Mouse (Mus musculus): ENCODE results near the gene Lipc.

Lipc gene

DNA sequence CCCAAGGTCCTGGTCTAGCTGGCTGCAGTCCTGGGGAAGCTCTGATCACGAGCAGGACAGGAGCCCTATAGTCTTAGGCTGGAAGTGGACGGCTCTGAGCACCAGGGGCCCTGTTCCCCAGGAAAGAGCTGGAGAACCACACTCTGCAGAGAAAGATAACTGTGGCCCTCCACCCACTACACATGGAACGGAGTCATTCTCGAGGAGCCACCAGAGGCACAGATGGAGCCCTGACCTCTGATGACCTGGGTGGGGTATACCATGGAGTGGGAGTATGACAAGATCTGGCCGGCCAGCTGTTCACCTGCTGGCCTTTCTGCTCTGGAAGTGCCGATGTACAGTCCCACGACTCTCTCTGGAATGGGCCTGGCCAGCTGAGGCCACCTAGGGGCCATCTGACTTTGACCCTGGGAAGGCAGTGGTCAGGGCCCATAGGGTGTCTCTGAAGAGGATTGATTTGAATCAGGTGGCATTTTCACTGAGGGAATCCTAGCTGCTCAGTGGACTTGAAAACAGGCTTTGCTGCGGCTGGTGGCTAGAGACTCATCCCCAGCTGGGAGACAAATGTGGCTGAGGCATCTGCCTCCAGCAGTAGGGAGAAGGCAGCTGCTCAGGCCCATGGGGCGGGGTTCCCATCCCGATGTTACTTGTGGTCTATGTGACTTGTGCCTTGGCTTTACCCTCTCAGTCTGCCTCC is 37.2 kb downstream of the Lipc start:
- no peak for DNase-seq (ENCODE audit: low spot score)

DNA sequence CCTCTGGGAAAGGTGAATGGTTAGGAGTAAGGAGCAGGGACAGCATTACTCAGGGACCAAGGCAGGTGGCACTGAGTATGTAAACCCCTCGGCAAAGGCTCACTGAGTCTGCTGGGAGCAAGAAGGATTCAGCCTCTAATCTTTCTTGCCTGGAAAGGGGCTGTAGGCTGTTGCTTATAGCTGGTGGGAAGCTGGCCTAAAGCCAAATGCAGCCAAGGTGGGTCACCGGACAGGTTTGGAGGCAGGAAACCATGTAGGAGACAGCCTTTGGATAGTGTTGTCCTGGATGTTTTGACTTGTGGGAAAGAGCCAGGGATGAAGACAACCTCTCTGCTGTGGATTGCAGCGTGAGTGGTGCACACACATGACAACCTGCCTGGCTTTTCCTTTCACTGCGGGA is 40.9 kb downstream of the Lipc start:
- no peak for DNase-seq (ENCODE audit: low spot score)

DNA sequence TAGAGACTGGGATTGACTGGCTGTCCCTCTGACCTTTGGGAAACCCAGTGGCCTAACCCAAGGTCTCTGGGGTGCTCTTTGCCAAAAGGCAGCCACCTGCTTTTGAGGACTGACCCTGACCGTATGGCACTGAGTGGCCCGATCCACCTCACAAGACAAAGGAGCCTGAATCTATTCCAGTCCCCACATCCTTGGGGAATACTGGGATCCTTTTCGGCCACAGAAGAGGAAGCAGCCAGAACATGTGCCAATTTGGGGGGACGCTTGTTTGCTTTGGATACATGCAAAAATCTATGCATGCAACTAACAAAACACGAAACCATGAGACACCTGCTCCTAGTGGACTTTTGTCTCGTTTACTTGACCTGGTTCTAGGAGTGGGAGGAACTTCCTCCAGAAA is 41.7 kb downstream of the Lipc start:
- DNase-seq (ENCODE audit: low spot score), result no peak

DNA sequence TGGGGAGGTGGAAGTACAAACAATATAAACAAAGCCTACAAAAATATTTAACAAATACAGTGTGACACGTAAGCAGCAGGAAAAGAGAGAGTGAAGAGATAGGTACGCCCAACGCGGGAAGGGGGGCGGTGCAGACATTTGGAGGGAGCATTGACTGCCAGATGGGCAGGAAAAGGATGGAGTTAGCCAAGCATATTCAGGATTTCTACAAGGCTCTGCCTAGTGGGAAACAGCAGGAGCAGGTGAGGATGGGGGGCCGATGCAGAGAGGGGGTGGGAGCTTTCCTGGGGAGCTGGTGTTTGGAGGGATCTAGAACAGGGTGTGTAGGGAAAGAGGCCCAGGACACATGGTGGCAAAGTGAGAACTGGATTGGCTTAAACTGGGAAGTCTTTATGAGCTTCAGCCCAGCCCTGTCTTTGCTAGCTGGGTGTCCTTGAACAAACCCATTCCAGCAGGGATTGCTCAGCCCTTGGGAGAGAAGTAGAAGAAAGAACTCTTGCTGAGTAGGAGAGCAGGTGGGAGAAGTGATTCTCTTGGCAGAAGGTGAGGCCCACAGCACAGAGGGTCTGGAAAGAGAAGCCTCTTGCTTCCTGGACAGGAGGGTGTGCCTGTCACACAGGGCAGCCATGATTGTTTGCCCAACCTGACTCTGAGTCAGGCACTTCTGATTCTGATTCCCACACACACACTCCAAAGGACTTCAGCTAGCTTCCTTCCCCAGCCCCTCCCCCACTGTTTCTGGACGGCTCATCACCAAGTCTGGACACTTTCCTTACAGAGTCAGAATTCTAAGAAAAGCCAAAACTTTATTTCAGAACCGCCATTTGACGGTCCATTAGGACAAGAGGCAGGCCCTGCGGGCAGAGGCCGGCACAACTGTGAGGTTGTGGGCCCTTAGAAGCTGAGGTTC is 49.0 kb downstream of the Lipc start:
- DNase-seq (ENCODE audit: low spot score), result no peak

DNA sequence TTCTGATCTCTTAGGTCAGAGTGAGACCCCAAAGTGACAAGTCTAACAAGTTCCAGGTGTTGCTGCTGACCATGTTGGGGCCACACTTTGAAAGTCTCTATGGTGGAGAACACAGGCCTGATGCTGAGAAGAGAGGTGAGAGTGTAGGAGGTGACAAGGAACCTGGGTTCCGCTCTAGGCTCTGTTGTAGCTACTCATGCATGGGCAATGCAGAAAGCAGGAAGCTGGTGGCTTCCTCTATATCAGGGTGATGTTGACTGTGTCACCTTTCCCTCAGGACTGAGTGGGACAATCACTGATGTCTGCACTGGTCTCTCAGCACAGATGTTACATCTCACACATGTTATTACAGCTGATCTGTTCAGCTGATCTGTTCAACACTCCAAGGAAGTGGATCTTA is 57.8 kb downstream of the Lipc start:
- no peak for DNase-seq (ENCODE audit: low spot score)

DNA sequence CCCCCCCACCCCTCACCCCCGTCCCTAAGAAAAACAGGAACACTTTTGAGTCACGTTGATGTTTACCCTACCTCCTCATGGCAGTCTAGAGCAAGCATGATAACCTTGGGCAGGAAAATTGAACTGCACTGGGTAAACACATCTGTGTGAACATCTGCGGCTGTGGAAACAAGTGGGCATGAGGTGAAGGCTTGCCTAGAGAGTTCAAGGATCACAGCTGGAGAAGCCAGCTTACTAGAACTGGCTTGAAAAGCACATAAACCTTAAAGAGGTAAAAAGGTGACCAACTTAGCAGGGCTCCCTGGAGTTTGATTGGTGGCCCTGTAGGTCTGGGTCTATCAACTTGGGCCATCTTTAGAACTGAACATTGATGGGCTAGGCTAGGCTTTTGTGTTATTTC is 58.5 kb downstream of the Lipc start:
- DNase-seq (ENCODE audit: low spot score), result no peak

DNA sequence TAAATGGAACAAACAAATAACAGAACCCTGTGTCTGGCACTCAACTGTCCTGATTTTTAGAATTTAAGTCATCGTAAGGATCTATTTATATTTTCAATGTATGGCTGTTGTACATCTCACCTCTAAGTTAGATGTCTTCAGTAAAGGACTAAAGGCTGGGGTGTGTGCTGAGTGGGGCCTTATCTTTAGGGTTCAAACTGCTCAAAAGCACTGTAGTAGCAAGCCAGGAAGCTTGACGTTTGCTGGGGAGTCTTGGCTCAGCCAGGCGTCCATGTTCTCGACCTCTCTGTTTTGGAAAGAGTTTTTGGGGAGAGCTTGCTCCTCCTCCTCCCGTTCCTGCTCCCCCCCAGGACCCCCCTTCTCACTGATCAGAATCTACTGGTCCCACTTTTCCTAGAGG is 59.4 kb downstream of the Lipc start:
- no peak for DNase-seq (ENCODE audit: low spot score)

DNA sequence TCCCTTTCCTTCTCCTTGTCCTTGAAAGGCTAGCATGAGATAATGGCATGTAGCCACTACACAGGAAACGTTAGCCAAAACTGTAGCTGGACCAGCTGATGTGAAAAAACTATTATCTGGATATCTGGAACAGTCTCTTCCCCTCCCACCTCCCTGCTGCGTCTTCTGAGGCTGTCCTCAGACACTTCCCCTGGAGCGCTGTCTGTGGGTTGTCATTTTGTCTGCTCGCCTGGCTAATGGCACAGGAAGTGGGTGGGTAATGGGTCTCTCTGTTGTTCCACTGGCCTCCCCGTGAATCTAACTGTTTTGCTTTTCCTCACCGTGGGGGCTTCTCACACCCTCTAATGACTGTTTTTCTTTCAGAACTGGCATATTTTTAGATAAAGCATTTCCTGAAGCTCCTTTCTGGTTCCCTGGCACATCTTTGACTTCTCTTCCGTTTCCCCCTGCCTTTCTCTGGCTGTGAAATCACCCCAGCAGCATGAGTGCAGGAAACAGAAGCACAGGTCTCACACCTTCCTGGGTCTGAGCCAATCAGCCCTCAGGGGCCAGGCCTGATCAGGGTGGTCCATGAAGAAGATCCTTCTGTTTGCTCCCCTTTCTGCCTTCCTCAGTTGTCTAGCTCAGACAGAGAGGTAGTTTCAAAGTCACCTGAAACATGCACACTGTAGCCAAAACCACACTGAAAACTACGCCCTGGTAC is 60.4 kb downstream of the Lipc start:
- DNase-seq (ENCODE audit: low spot score), result no peak

DNA sequence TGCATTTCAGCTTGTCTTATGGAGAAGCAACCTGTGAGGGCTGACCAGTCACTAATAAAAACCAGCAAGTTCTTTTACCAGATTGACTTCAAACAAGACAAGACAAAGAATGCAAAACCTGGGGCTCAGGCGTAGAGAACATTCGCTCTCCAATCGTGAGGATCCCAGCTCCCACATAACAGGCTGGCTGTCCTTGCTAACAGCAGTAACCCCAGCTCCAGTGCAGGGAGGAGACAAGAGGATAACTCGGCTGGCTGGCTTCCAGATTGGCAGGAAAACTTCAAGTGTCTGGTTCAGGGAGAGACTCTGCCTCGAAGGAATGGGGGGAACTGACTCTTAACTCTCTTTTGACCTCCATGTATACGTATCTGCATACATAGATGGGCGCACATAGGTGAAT is 61.3 kb downstream of the Lipc start:
- DNase-seq (ENCODE audit: low spot score), result no peak

DNA sequence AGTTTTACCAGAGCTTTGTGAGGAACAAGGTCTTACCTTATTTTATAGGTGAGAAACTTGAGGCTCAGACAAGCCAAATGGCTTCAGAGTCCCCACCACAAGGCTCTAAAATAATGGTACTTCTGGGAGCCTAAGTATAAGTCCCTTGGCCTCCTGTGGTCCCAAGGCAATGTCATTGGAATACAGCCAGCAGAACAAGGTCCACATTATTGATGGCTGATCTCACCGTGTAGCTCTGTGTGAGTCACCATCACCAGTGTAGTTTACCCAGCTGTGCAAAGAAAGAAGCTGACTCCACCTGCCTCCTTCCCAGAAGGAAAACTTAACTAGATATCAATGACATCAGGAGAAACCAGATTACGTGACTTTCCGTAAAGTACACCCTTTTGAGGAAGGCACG is 63.1 kb downstream of the Lipc start:
- no peak for DNase-seq (ENCODE audit: low spot score)

DNA sequence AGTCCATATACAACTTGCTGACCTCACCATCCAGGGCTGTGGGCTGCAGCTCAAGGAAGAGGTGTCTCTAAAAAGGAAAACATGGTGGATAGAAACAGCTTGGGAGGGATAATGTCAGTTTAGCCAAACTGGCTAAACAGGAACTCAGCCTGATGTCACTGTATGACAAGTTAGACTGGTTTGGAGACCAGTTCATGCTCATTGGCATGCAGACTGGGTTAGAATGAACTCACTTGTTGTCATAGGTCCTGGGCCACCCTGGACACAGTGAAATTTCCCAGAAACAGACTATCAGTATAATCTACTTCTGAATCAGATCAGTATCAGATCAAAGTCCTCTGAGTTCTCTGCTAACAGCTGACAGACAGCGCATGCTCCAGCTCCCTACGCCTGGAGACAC is 63.5 kb downstream of the Lipc start:
- no peak for DNase-seq (ENCODE audit: low spot score)

DNA sequence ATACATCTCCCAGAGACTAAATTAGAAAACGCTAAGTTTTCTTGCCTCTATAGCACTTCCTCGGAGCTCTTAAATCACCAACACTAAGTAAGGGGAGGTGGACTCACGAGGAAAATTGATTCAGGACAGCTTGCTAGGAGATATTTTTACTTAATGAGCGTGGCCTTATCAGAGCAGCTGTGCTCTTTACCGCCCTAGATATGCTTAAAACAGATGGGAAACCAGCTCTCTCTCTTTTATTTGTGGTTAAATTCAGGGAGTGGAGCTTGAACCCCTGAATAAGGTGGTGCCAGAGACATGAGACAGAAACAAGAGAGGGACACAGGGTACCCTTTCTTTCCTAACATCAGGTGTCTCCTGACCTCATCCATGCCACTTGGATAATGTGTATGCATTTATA is 70.0 kb downstream of the Lipc start:
- no peak for DNase-seq (ENCODE audit: low spot score)

DNA sequence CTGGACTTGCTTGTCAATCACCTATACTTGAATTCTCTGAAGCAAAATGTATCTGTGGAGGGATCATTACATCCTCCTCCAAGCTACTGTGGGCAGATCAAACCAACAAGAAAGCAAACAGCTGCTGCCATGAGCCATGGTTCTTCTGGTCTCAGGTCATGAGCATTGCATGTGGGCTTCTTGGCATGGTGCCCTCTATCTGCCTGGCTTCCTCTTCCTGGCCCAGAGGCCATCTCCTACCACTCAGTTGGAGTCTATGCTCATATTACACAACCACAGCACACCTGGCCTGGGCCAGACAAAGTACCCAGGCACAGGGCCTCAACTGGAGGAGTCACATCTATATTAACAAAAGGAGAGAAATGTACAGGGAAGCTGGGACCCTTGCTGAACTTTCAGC is 73.2 kb downstream of the Lipc start:
- DNase-seq (ENCODE audit: low spot score), result no peak

DNA sequence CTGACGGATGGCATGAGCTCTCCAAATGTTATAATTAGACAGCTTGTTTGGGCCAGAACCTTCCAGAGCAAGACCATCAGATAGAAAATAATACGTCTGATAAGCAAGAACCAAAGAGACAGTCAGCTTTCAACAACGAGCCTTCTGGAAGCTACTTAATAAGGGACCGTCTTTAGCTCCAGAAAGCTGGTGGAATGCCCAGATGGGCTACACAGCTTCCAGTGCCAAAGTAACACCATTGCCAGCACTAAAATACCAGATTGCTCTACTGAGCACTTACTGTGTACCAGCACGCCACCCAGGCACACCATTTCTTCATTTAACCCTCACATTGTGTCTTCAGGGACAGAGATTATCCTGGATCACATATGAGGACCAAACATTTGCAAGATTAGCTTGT is 73.9 kb downstream of the Lipc start:
- no peak for DNase-seq (ENCODE audit: low spot score)

DNA sequence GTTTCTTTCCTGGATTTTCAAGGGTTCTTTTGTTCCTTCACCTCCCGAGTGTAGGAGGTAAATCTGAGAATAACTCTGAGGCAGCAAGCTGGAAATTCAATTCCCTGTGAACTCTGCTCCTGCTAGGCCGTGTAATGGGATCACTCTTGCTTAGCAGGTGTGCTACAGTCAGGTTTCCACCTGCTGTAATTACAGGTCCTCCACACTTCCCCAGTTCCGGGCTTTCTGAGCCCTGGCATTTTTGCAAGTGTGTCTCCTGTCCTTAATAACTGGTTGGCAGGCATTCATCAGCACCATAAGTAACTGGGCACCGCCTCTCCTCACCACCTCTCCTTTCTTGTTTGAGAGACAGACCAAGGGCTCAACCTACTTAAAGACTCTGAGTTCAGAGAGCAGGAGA is 76.5 kb downstream of the Lipc start:
- DNase-seq (ENCODE audit: low spot score), result no peak

DNA sequence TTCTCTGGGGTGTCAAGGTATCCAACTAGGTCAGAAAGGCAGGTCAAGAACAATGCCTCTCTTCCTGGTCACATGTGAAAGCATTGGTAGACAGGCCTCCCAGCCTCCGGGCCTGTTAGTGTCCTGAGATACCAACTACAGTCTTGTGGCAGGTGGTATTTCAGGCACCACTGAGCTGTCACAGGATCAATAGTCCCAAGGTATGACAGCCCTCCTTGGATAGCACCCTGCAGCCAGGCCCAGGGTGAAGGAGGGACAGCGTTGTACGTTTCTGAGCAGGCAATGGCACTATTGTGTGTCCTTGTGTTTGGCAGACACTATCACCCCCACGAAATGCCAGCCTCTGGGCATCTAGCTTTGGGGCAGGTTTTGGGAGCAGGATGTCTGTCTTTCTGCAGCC is 77.0 kb downstream of the Lipc start:
- no peak for DNase-seq (ENCODE audit: low spot score)

DNA sequence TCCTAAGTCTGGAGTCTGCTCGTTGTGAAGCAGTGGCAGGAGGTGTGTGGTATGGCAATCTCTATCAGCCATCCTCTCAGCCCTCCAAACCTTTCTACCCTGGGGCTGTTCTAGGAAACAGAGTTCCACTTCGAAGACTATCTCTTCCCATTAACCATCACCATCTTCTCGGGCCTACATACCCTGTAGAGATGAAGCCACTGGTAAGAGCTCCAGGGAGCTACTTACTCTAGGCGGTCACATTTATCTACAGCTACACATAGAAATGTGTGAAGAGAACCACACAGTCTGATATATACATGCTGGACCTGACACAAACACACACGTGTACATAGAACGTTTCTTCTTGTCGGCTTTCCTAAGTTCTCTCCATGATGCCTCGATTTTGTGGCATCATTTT is 79.4 kb downstream of the Lipc start:
- DNase-seq (ENCODE audit: low spot score), result no peak

DNA sequence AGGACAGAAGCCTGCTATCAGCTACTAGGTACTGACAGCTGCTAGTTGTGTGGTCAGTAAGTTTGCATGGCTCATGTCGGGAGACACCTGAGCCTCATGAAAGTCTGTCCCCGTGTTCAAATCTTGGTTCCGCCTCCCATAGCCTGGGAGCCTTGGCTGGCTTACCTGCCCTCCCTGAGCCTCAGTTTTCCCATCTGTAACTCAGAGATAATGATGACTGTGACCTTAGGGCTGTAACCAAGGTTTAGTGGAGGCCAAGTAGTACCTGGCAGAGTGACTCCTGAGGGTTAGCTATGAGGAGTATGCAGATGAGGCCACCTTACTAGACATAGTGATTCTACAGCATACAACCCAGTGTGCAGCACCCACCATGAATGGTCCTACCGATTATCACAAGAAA is 81.7 kb downstream of the Lipc start:
- DNase-seq (ENCODE audit: low spot score), result no peak

DNA sequence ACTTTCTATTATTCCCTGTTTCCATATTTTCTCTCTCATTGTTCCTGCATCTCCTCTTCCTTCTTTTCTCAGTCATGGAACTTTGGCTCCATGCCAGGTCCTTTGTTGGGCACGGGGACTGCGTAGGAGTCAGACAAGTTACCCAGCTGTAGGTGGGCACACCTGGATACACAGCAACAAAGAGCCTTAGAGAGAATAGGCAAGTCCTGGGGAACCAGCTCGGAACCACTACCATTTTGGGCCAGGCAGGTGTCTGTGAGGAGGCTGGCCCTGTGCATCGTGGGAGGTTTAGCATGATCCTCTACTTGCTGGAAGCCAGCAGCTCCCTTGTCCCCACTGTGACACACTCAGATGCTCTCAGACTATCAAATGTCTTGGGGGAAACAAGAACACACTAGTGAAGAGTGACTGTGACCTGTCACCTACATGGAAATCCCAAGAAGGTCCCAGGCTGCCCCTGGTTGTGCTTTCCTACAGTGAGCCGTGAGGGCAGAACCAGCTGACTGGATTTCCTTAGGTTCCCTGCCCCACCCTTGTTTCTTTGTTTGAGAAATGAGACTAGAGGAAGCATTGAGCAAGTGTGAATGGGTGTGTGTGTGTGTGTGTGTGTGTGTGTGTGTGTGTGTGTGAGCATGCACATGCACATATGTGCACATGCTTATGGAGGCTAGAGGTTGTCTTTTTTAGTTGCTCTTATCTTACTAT is 82.7 kb downstream of the Lipc start:
- DNase-seq (ENCODE audit: low spot score), result no peak

DNA sequence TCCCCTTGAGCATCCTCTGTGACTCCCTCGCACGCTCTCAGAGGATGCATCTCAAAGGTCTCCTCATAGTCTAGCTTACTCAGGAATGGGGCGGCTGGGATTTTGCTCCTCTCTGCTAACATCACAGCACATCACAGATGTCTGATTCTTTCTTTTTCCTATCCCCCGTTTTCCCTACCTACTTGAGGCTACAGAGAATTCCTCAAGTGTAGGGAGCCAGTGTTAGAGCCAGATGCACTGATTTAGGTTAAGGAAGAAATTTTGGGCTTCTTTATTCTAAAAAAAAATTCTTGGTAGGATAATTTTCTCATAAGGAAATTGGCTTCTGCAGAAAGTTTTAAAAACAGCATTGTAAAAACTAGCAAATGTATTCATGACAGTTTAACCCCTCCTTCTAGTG is 84.6 kb downstream of the Lipc start:
- DNase-seq (ENCODE audit: low spot score), result no peak

DNA sequence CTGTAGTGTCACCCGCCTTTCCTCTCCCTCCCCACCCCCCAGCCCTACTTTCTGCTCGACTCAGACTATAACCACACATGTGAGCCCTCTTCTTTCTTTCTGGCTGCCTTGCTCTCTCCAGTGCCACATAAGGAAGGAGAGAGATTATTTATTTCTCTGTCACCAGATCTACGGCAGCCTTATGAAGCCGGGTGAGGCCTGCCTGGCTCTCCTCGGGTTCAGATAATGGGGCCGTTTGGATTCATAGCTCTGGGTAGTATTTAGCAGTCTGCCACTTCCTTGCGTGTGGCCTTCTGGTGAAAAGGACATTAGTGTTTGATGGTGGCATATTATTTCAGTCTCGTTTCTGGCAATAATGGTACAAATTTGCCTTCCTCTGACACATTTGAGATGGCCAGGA is 88.0 kb downstream of the Lipc start:
- no peak for DNase-seq (ENCODE audit: low spot score)

DNA sequence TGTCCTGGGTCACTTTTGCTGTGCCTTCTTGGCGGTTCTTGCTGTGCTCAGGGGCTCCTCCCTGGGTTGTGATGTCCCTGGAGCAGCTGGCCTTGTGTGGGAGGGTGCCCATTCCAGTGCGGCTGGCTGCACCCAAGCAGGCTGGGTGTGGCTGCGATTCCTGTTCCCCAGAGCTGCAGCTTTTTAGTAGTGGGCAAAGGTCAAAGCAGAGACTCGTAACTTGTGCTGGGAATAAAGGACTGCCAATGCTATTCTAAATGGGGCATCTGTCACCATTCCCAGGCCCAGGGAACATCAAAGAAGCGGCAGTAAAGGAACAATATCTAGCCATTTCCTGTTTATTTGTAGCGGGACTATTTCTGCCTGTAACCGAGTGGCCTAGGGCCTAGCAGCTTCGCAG is 88.7 kb downstream of the Lipc start:
- DNase-seq (ENCODE audit: low spot score), result no peak

DNA sequence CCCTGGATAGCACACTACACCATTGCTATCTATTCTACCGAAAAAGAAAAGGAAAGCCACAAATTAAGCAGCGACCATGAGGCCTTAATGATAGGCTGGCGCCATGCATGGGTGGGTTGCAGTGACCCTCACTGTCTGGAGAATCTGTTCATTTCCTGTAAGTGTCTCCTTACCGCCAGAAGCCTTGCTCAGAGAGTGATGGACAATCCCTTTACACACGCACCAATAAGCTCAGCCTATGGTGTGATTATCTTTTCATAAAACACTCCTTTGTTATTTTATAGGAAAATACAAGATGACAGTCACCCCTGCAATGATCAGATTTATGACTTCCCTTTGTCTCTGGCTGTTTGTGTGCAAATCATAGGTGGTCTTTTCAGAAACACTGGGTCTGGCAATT is 92.8 kb downstream of the Lipc start:
- DNase-seq (ENCODE audit: low spot score), result no peak

Measured in ovary, postnatal 10 days (tissue).